20 mouse cellular contexts compared by ENCODE assay signal in genomic region chr7:100034815-100035463, GRCm38 (mm10). TPM values are rescaled to one million over a fixed set of nuclear protein-coding genes. Genes with fewer than 3 reads are reported as not detected.
DNase-seq lines count a peak whose midpoint lies in the region; ATAC-seq and TF ChIP-seq lines count a peak whose summit lies in the region.
"Had no signal": no experiment of that assay in that cellular context is flagged by ENCODE, and none has a peak within 500 bp of the region (broad histone marks: within the 10 kb centered on the region; RNA-seq: fewer than 3 reads in every experiment).

No protein-coding gene starts in this region.

- no peak for TF ChIP-seq POLR2A in limb, embryonic 14.5 days (IDR thresholded peaks at IDR 0.05; ENCODE audit: borderline replicate concordance, extremely low read depth, insufficient read depth, insufficient read length)

- H3K4me1 ChIP-seq in limb, embryonic 14.5 days (ENCODE audit: control insufficient read depth, insufficient read depth, low read length): peaks cover 2% of the 10 kb centered on the region; the same call in 1 of the 2 replicates
- H3K4me1 ChIP-seq: midbrain, embryonic 12.5 days had no signal

- peak; percentile 87 for ATAC-seq in common myeloid progenitor, adult 5-6 weeks (replicated peaks; ENCODE audit: low read depth, poor library complexity, severe bottlenecking)
- no peak for ATAC-seq in limb, embryonic 14.5 days (ENCODE audit: low FRiP score, low read depth)
- ATAC-seq: intestine, postnatal 0 days had no signal

- DNase-seq in gastrocnemius, adult 2 months: peak; percentile 51
- DNase-seq in gastrocnemius, postnatal 10 days: no peak
- peak; percentile 33 for DNase-seq in left cerebral cortex, postnatal 4 days
- no peak for DNase-seq in left cerebral cortex, postnatal 36 days (ENCODE audit: low spot score in 2 of 2)
- DNase-seq in limb, embryonic 14.5 days (ENCODE audit: low spot score): peak; percentile 16
- DNase-seq in testis, postnatal 10 days (ENCODE audit: low spot score): no peak
- DNase-seq in cerebellum, postnatal 4 days (ENCODE audit: low spot score in 2 of 2): no peak
- DNase-seq: lung, postnatal 10 days; right cerebral cortex, postnatal 14 days; thymus, postnatal 14 days had no signal

- TF ChIP-seq CTCF in gastrocnemius, adult 2 months (IDR thresholded peaks at IDR 0.05): no peak

- H3K9ac ChIP-seq in limb, embryonic 14.5 days (ENCODE audit: low read depth, low read length, severe bottlenecking): no peak overlapping the region
- H3K9ac ChIP-seq: embryonic facial prominence, embryonic 13.5 days; hindbrain, embryonic 13.5 days; limb, embryonic 15.5 days; midbrain, embryonic 12.5 days; neural tube, embryonic 13.5 days had no signal

- no peaks in the 10 kb centered on the region for H3K36me3 ChIP-seq in limb, embryonic 14.5 days (ENCODE audit: control insufficient read depth, insufficient read depth, low read length)
- H3K36me3 ChIP-seq: embryonic facial prominence, embryonic 13.5 days; hindbrain, embryonic 13.5 days; limb, embryonic 15.5 days; midbrain, embryonic 12.5 days; neural tube, embryonic 13.5 days had no signal

- no peaks in the 10 kb centered on the region for H3K27me3 ChIP-seq in limb, embryonic 14.5 days (ENCODE audit: control insufficient read depth, insufficient read depth, low read length)
- H3K27me3 ChIP-seq: embryonic facial prominence, embryonic 13.5 days; hindbrain, embryonic 13.5 days; limb, embryonic 15.5 days; midbrain, embryonic 12.5 days; neural tube, embryonic 13.5 days had no signal

- H3K27ac ChIP-seq in gastrocnemius, adult 2 months: no peak overlapping the region
- 0 out of 2 replicates have a peak overlapping the region, but pooled peaks have one; percentile 20 for H3K27ac ChIP-seq in limb, embryonic 14.5 days (replicated peaks; ENCODE audit: low read depth, low read length)
- H3K27ac ChIP-seq: embryonic facial prominence, embryonic 13.5 days; layer of hippocampus, adult 2 months; midbrain, embryonic 12.5 days; neural tube, embryonic 13.5 days had no signal

- WGBS in limb, embryonic 14.5 days: 70% methylated on average over 11 of the region's 11 CpGs

- H3K4me2 ChIP-seq in limb, embryonic 14.5 days (replicated peaks; ENCODE audit: low read depth, low read length, severe bottlenecking): no peak overlapping the region
- H3K4me2 ChIP-seq: embryonic facial prominence, embryonic 13.5 days; hindbrain, embryonic 13.5 days; limb, embryonic 15.5 days; midbrain, embryonic 12.5 days; neural tube, embryonic 13.5 days had no signal

- H3K9me3 ChIP-seq in limb, embryonic 14.5 days (ENCODE audit: control insufficient read depth, low read length): no peaks in the 10 kb centered on the region
- H3K9me3 ChIP-seq: embryonic facial prominence, embryonic 13.5 days; hindbrain, embryonic 13.5 days; limb, embryonic 15.5 days; midbrain, embryonic 12.5 days; neural tube, embryonic 13.5 days had no signal

- H3K4me3 ChIP-seq in gastrocnemius, adult 2 months: no peak overlapping the region
- no peak overlapping the region for H3K4me3 ChIP-seq in limb, embryonic 14.5 days (replicated peaks; ENCODE audit: low read length)
- H3K4me3 ChIP-seq: embryonic facial prominence, embryonic 13.5 days; hindbrain, embryonic 13.5 days; layer of hippocampus, adult 2 months; limb, embryonic 15.5 days; midbrain, embryonic 12.5 days; neural tube, embryonic 13.5 days had no signal

- intact Hi-C loops in gastrocnemius, adult 2 months (cut with DNase I): no loop called here
- intact Hi-C loops in left cerebral cortex, postnatal 4 days (cut with DNase I): no loop called here
- intact Hi-C loops in left cerebral cortex, postnatal 36 days (cut with DNase I): no loop called here

RNA-seq across cellular contexts. Expression of gene Chrdl2, which starts 29.0 kb away (rescaled TPM):
- 1 to 10 TPM; 2.0 to 3.2 TPM for total RNA-seq in gastrocnemius, adult 2 months (2021)
- total RNA-seq in gastrocnemius, postnatal 10 days (2021): 1 to 10 TPM; 2.5 to 3.3 TPM
- total RNA-seq in left cerebral cortex, postnatal 4 days (2021): not detected
- total RNA-seq in left cerebral cortex, postnatal 36 days (2021): under 1 TPM in 1 of 2 experiments, not detected in 1; 0.70 TPM
- not detected in 2 replicates for total RNA-seq in common myeloid progenitor, adult 5-6 weeks (2017)
- 4.0 and 4.6 TPM in 2 replicates for polyA plus RNA-seq in limb, embryonic 14.5 days (2012; rRNA removed)
- polyA plus RNA-seq in limb, embryonic 14.5 days (2014; fragmentation: Nextera tagmentation; extraction: Ambion mirVana): 2.1 and 2.6 TPM in 2 replicates
- polyA plus RNA-seq: C2C12; liver, embryonic 16.5 days; midbrain, embryonic 12.5 days had no signal

RNA-seq across cellular contexts. Expression of gene Rnf169, which starts 54.7 kb away (rescaled TPM):
- 1 to 10 TPM; 8.1 to 10.0 TPM for total RNA-seq in gastrocnemius, adult 2 months (2021)
- 10 to 100 TPM in 1 of 2 experiments, 1 to 10 TPM in 1; 9.2 to 10.5 TPM for total RNA-seq in gastrocnemius, postnatal 10 days (2021)
- total RNA-seq in left cerebral cortex, postnatal 4 days (2021): 10 to 100 TPM; 25.4 to 27.1 TPM
- 10 to 100 TPM; 49.1 to 49.3 TPM for total RNA-seq in left cerebral cortex, postnatal 36 days (2021)
- 20.6 and 24.7 TPM in 2 replicates for total RNA-seq in common myeloid progenitor, adult 5-6 weeks (2017)
- 9.7 and 10.5 TPM in 2 replicates for polyA plus RNA-seq in limb, embryonic 14.5 days (2012; rRNA removed)
- polyA plus RNA-seq in limb, embryonic 14.5 days (2014; fragmentation: Nextera tagmentation; extraction: Ambion mirVana): 7.3 and 9.6 TPM in 2 replicates

Comparison
In these comparisons a context has a peak if more than half of its experiments do, and no peak if none do; other contexts are left out.
1. DNase-seq: peak in gastrocnemius, adult 2 months (single experiment), left cerebral cortex, postnatal 4 days (single experiment) and limb, embryonic 14.5 days (single experiment); none in gastrocnemius, postnatal 10 days (single experiment), left cerebral cortex, postnatal 36 days (0 of 2), testis, postnatal 10 days (single experiment) and cerebellum, postnatal 4 days (0 of 2).